Mouse (Mus musculus): Measurements from ENCODE around the gene Slc27a2.
"Not testable (repeated sequence)": the region's sequence is repeated elsewhere in the genome, so short reads cannot be mapped to it uniquely, and the experiment has no call there.

Gene Slc27a2

GRCm38 (mm10) chr2:126606688-126607062, 54.5 kb downstream of the Slc27a2 start:
- DNase-seq = no peak

GRCm38 (mm10) chr2:126607553-126608203, 55.5 kb downstream of the Slc27a2 start:
- no peak for DNase-seq

- DNase-seq = not testable (repeated sequence)
Observed at GRCm38 (mm10) chr2:126609600-126609999, 57.4 kb downstream of the Slc27a2 start.

GRCm38 (mm10) chr2:126615355-126615754, 63.1 kb downstream of the Slc27a2 start:
- DNase-seq = no peak

- DNase-seq = no peak
Observed at GRCm38 (mm10) chr2:126618470-126619179, 66.4 kb downstream of the Slc27a2 start.

- DNase-seq = no peak
Observed at GRCm38 (mm10) chr2:126619249-126619704, 67.1 kb downstream of the Slc27a2 start, which contains the start of gene Hdc. TSS of gene Hdc (minus strand) at chr2:126619299.

GRCm38 (mm10) chr2:126622455-126622854, 70.2 kb downstream of the Slc27a2 start:
- DNase-seq = no peak

GRCm38 (mm10) chr2:126623138-126623537, 70.9 kb downstream of the Slc27a2 start:
- peak; percentile 89 for DNase-seq

GRCm38 (mm10) chr2:126628455-126628995, 76.3 kb downstream of the Slc27a2 start:
- no peak for DNase-seq

- DNase-seq = no peak
Observed at GRCm38 (mm10) chr2:126633165-126633564, 81.0 kb downstream of the Slc27a2 start.

- DNase-seq = no peak
Observed at GRCm38 (mm10) chr2:126635939-126636823, 84.0 kb downstream of the Slc27a2 start.
